Mouse (Mus musculus) skeletal muscle tissue, postnatal 0 days (tissue): Measurements from ENCODE around the gene Ppp1r15b. TPM values are rescaled to one million over a fixed set of nuclear protein-coding genes. Genes with fewer than 3 reads are reported as not detected.

Source experiments
- polyA plus RNA-seq: library from polyadenylated mRNA; unstranded; fragments of >200 nt; fragmentation: Nextera tagmentation; extraction: Ambion mirVana; gene quantifications from 2 replicates; pipeline ENCODE4 v1.2.1, GENCODE M21; 2015

Ppp1r15b gene
- 15.8 and 17.5 TPM in 2 replicates for polyA plus RNA-seq

GRCm38 (mm10) chr1:133130638-133131560 lies at the start of gene Ppp1r15b:
Gene Ppp1r15b, plus strand, starts transcription at chr1:133131143.

GRCm38 (mm10) chr1:133163820-133164431 lies 33.0 kb downstream of the Ppp1r15b start, which contains the start of gene Plekha6:
Gene Plekha6, plus strand, starts transcription at chr1:133164210.

Other genes with a start within 250 kb of the Ppp1r15b start
- 13.2 and 15.2 TPM in 2 replicates for gene Mdm4, start 100.6 kb upstream of the Ppp1r15b start, polyA plus RNA-seq
- gene Pik3c2b, start 85.5 kb upstream of the Ppp1r15b start, polyA plus RNA-seq = 8.5 and 11.1 TPM in 2 replicates
- 0.69 and 0.84 TPM in 2 replicates for gene Plekha6, start 33.1 kb downstream of the Ppp1r15b start, polyA plus RNA-seq
- gene Golt1a, start 178.7 kb downstream of the Ppp1r15b start, polyA plus RNA-seq = not detected in 2 replicates
- gene Kiss1, start 190.7 kb downstream of the Ppp1r15b start, polyA plus RNA-seq = not detected in 2 replicates
- 0.12 TPM in 1 of 2 replicates, not detected in the other for gene Ren1, start 219.4 kb downstream of the Ppp1r15b start, polyA plus RNA-seq
- gene Etnk2, start 232.4 kb downstream of the Ppp1r15b start, polyA plus RNA-seq = 0.09 and 0.12 TPM in 2 replicates